Mouse (Mus musculus): ENCODE data around the gene Rngtt. TPM values are rescaled to one million over a fixed set of nuclear protein-coding genes. Genes with fewer than 3 reads are reported as not detected.

Gene Rngtt
- polyA plus RNA-seq, 1 experiment from 2014 or later = 19.2 TPM

- Histone ChIP-seq H3K36me3 (ENCODE audit: control insufficient read depth, insufficient read depth, low read length) (peaks cover 4% of the 10 kb centered on the region; the same call in 1 of the 2 replicates), H3K9me3 (ENCODE audit: control insufficient read depth, low read length) (no peaks in the 10 kb centered on the region), H3K4me1 (ENCODE audit: control insufficient read depth, insufficient read depth, low read depth, low read length) (no peaks in the 10 kb centered on the region), H3K4me2 (ENCODE audit: low read length) (no peak overlapping the region), H3K27me3 (replicated peaks; ENCODE audit: control insufficient read depth, insufficient read depth, low read length) (no peaks in the 10 kb centered on the region), H3K27ac (ENCODE audit: low read depth, low read length) (no peak overlapping the region), H3K9ac (ENCODE audit: low read depth, low read length) (no peak overlapping the region), H3K4me3 (ENCODE audit: low read length) (no peak overlapping the region)
- no peak for ATAC-seq
Observed at GRCm38 (mm10) chr4:33363451-33363850, 53.3 kb downstream of the Rngtt start.

- Histone ChIP-seq H3K4me1 (ENCODE audit: control insufficient read depth, insufficient read depth, low read depth, low read length) (no peaks in the 10 kb centered on the region), H3K4me2 (ENCODE audit: low read length) (no peak overlapping the region), H3K36me3 (ENCODE audit: control insufficient read depth, insufficient read depth, low read length) (peaks cover 2% of the 10 kb centered on the region; the same call in 1 of the 2 replicates), H3K9me3 (ENCODE audit: control insufficient read depth, low read length) (no peaks in the 10 kb centered on the region), H3K27me3 (replicated peaks; ENCODE audit: control insufficient read depth, insufficient read depth, low read length) (no peaks in the 10 kb centered on the region), H3K4me3 (ENCODE audit: low read length) (no peak overlapping the region), H3K9ac (ENCODE audit: low read depth, low read length) (no peak overlapping the region), H3K27ac (ENCODE audit: low read depth, low read length) (no peak overlapping the region)
- WGBS = 72% methylated on average over 6 of the region's 6 CpGs
- ATAC-seq = no peak
Observed at GRCm38 (mm10) chr4:33374916-33375315, 64.8 kb downstream of the Rngtt start.

GRCm38 (mm10) chr4:33377642-33378041, 67.5 kb downstream of the Rngtt start:
- ATAC-seq = no peak
- no peaks in the 10 kb centered on the region for H3K4me1 ChIP-seq (ENCODE audit: control insufficient read depth, insufficient read depth, low read depth, low read length)
- no peak overlapping the region for H3K27ac ChIP-seq (ENCODE audit: low read depth, low read length)

GRCm38 (mm10) chr4:33378894-33379293, 68.8 kb downstream of the Rngtt start:
- H3K4me3 ChIP-seq (ENCODE audit: low read length) = no peak overlapping the region
- no peak overlapping the region for H3K9ac ChIP-seq (ENCODE audit: low read depth, low read length)
- no peaks in the 10 kb centered on the region for H3K9me3 ChIP-seq (ENCODE audit: control insufficient read depth, low read length)
- ATAC-seq = no peak
- H3K27me3 ChIP-seq (replicated peaks; ENCODE audit: control insufficient read depth, insufficient read depth, low read length) = no peaks in the 10 kb centered on the region
- H3K4me1 ChIP-seq (ENCODE audit: control insufficient read depth, insufficient read depth, low read depth, low read length) = no peaks in the 10 kb centered on the region
- 90% methylated on average over 6 of the region's 6 CpGs for WGBS
- H3K4me2 ChIP-seq (ENCODE audit: low read length) = no peak overlapping the region
- no peak overlapping the region for H3K27ac ChIP-seq (ENCODE audit: low read depth, low read length)
- H3K36me3 ChIP-seq (ENCODE audit: control insufficient read depth, insufficient read depth, low read length) = no peaks in the 10 kb centered on the region

More at GRCm38 (mm10) chr4:33377642-33378041, 67.5 kb downstream of the Rngtt start:
- H3K27me3 ChIP-seq (replicated peaks; ENCODE audit: control insufficient read depth, insufficient read depth, low read length) = no peaks in the 10 kb centered on the region
- no peak overlapping the region for H3K9ac ChIP-seq (ENCODE audit: low read depth, low read length)
- no peak overlapping the region for H3K4me3 ChIP-seq (ENCODE audit: low read length)
- H3K4me2 ChIP-seq (ENCODE audit: low read length) = no peak overlapping the region
- no peaks in the 10 kb centered on the region for H3K36me3 ChIP-seq (ENCODE audit: control insufficient read depth, insufficient read depth, low read length)
- no peaks in the 10 kb centered on the region for H3K9me3 ChIP-seq (ENCODE audit: control insufficient read depth, low read length)

- H3K9me3 ChIP-seq (ENCODE audit: control insufficient read depth, low read length) = no peaks in the 10 kb centered on the region
- no peaks in the 10 kb centered on the region for H3K27me3 ChIP-seq (replicated peaks; ENCODE audit: control insufficient read depth, insufficient read depth, low read length)
- WGBS = 96% methylated on average over 3 of the region's 3 CpGs
- no peak overlapping the region for H3K27ac ChIP-seq (ENCODE audit: low read depth, low read length)
- no peak for ATAC-seq
- H3K36me3 ChIP-seq (ENCODE audit: control insufficient read depth, insufficient read depth, low read length) = no peaks in the 10 kb centered on the region
- no peaks in the 10 kb centered on the region for H3K4me1 ChIP-seq (ENCODE audit: control insufficient read depth, insufficient read depth, low read depth, low read length)
- no peak overlapping the region for H3K4me2 ChIP-seq (ENCODE audit: low read length)
- no peak overlapping the region for H3K9ac ChIP-seq (ENCODE audit: low read depth, low read length)
- H3K4me3 ChIP-seq (ENCODE audit: low read length) = no peak overlapping the region
Observed at GRCm38 (mm10) chr4:33388899-33389298, 78.8 kb downstream of the Rngtt start.

GRCm38 (mm10) chr4:33390660-33391059, 80.5 kb downstream of the Rngtt start:
- Histone ChIP-seq H3K27me3 (replicated peaks; ENCODE audit: control insufficient read depth, insufficient read depth, low read length) (no peaks in the 10 kb centered on the region), H3K27ac (ENCODE audit: low read depth, low read length) (no peak overlapping the region), H3K9me3 (ENCODE audit: control insufficient read depth, low read length) (no peaks in the 10 kb centered on the region), H3K36me3 (ENCODE audit: control insufficient read depth, insufficient read depth, low read length) (no peaks in the 10 kb centered on the region), H3K4me2 (ENCODE audit: low read length) (no peak overlapping the region), H3K4me1 (ENCODE audit: control insufficient read depth, insufficient read depth, low read depth, low read length) (no peaks in the 10 kb centered on the region), H3K9ac (ENCODE audit: low read depth, low read length) (no peak overlapping the region), H3K4me3 (ENCODE audit: low read length) (no peak overlapping the region)
- ATAC-seq = peak; percentile 61; the same call in 1 of the 2 replicates

- no peaks in the 10 kb centered on the region for H3K27me3 ChIP-seq (replicated peaks; ENCODE audit: control insufficient read depth, insufficient read depth, low read length)
- no peaks in the 10 kb centered on the region for H3K9me3 ChIP-seq (ENCODE audit: control insufficient read depth, low read length)
- H3K4me1 ChIP-seq (ENCODE audit: control insufficient read depth, insufficient read depth, low read depth, low read length) = no peaks in the 10 kb centered on the region
- WGBS = 84% methylated on average over 2 of the region's 2 CpGs
- no peak overlapping the region for H3K9ac ChIP-seq (ENCODE audit: low read depth, low read length)
- no peak overlapping the region for H3K4me2 ChIP-seq (ENCODE audit: low read length)
- no peak overlapping the region for H3K4me3 ChIP-seq (ENCODE audit: low read length)
- no peaks in the 10 kb centered on the region for H3K36me3 ChIP-seq (ENCODE audit: control insufficient read depth, insufficient read depth, low read length)
- no peak overlapping the region for H3K27ac ChIP-seq (ENCODE audit: low read depth, low read length)
- no peak for ATAC-seq
Observed at GRCm38 (mm10) chr4:33393437-33393836, 83.3 kb downstream of the Rngtt start.

GRCm38 (mm10) chr4:33396222-33397176, 86.4 kb downstream of the Rngtt start:
- no peak overlapping the region for H3K4me3 ChIP-seq (ENCODE audit: low read length)
- no peak overlapping the region for H3K27ac ChIP-seq (ENCODE audit: low read depth, low read length)
- no peak overlapping the region for H3K4me2 ChIP-seq (ENCODE audit: low read length)
- ATAC-seq = peak; percentile 89
- no peak overlapping the region for H3K9ac ChIP-seq (ENCODE audit: low read depth, low read length)
- H3K4me1 ChIP-seq (ENCODE audit: control insufficient read depth, insufficient read depth, low read depth, low read length) = no peaks in the 10 kb centered on the region
- H3K9me3 ChIP-seq (ENCODE audit: control insufficient read depth, low read length) = no peaks in the 10 kb centered on the region
- 58% methylated on average over 3 of the region's 3 CpGs for WGBS
- H3K36me3 ChIP-seq (ENCODE audit: control insufficient read depth, insufficient read depth, low read length) = no peaks in the 10 kb centered on the region
- no peaks in the 10 kb centered on the region for H3K27me3 ChIP-seq (replicated peaks; ENCODE audit: control insufficient read depth, insufficient read depth, low read length)

- Histone ChIP-seq H3K27me3 (replicated peaks; ENCODE audit: control insufficient read depth, insufficient read depth, low read length) (no peaks in the 10 kb centered on the region), H3K36me3 (ENCODE audit: control insufficient read depth, insufficient read depth, low read length) (no peaks in the 10 kb centered on the region), H3K9me3 (ENCODE audit: control insufficient read depth, low read length) (no peaks in the 10 kb centered on the region), H3K27ac (ENCODE audit: low read depth, low read length) (no peak overlapping the region), H3K4me1 (ENCODE audit: control insufficient read depth, insufficient read depth, low read depth, low read length) (no peaks in the 10 kb centered on the region), H3K9ac (ENCODE audit: low read depth, low read length) (no peak overlapping the region), H3K4me3 (ENCODE audit: low read length) (no peak overlapping the region), H3K4me2 (ENCODE audit: low read length) (no peak overlapping the region)
- no peak for ATAC-seq
- WGBS = 71% methylated on average over 2 of the region's 2 CpGs
Observed at GRCm38 (mm10) chr4:33405723-33406293, 95.7 kb downstream of the Rngtt start.

Measured in hindbrain, embryonic 16.5 days (tissue).